Mouse (Mus musculus) lung, adult 2 months (tissue): ENCODE results near the gene Ybx2.

ENCODE experiments used
- CTCF ChIP-seq: fragments of 200-500 bp; IDR thresholded peaks from 2 replicates; pipeline ENCODE4 v1.5.1; 2011; ENCODE audit warnings: mild to moderate bottlenecking, low read length, control low read depth; ENCODE audit not compliant: insufficient read depth
- POLR2A ChIP-seq: fragments of 200-500 bp; IDR thresholded peaks from 2 replicates; pipeline ENCODE4 v1.6.1; 2011; ENCODE audit warnings: low read depth, mild to moderate bottlenecking, control low read depth, low read length, borderline replicate concordance; ENCODE audit errors: extremely low read depth

GRCm38 (mm10) chr11:69953267-69953915 is 17.8 kb downstream of the Ybx2 start:
- no peak for TF ChIP-seq CTCF
- no peak for TF ChIP-seq POLR2A
